Comparison of ENCODE assay signal across 27 mouse cellular contexts in the genomic region with DNA sequence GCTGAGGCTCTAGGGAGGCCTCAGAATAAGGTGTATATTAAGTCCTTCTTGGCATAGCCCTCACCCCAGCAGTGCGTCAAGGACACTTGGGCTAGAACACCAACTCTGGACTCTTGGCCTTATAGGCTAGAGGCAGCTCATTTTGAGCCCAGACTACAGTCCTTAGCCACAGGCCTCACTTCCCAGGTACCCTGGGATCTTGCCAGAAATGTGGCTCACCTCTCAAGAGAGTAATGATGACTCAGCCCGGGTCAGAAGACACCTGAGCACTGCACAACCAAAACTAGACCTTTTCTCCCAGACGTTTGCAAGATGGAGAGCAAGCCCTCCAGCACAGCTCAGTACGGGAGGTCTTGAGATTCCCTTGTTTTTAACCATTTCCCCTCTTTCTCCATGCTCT. TPM values are rescaled to one million over a fixed set of nuclear protein-coding genes. Genes with fewer than 3 reads are reported as not detected.
DNase-seq lines count a peak whose midpoint lies in the region.
"Had no signal": no experiment of that assay in that cellular context is flagged by ENCODE, and none has a peak within 500 bp of the region (broad histone marks: within the 10 kb centered on the region; RNA-seq: fewer than 3 reads in every experiment).

No protein-coding gene starts in this region.

- no peaks in the 10 kb centered on the region for H3K9me3 ChIP-seq in heart, embryonic 10.5 days
- H3K9me3 ChIP-seq: embryonic facial prominence, embryonic 12.5 days; forebrain, embryonic 10.5 days; forebrain, embryonic 15.5 days; G1E; hindbrain, embryonic 10.5 days; hindbrain, embryonic 15.5 days; limb, embryonic 13.5 days; liver, embryonic 12.5 days; neural tube, embryonic 15.5 days; stomach, embryonic 15.5 days had no signal

- H3K4me3 ChIP-seq in heart, embryonic 10.5 days, result no peak overlapping the region
- H3K4me3 ChIP-seq: embryonic facial prominence, embryonic 12.5 days; forebrain, embryonic 10.5 days; forebrain, embryonic 15.5 days; gastrocnemius, adult 2 months; hindbrain, embryonic 10.5 days; hindbrain, embryonic 15.5 days; limb, embryonic 13.5 days; liver, embryonic 12.5 days; neural tube, embryonic 15.5 days; stomach, embryonic 15.5 days had no signal

- DNase-seq in heart, adult 11 months, result peak; percentile 68
- DNase-seq in heart, embryonic 10.5 days (ENCODE audit: low spot score), result no peak
- peak; percentile 32 for DNase-seq in urinary bladder, postnatal 14 days (ENCODE audit: low spot score)
- no peak for DNase-seq in urinary bladder, postnatal 25 days (ENCODE audit: low spot score)
- peak; percentile 23 to 33 for DNase-seq in cerebellum, postnatal 10 days
- DNase-seq in gastrocnemius, adult 8-10 months (ENCODE audit: low spot score in 2 of 2), result no peak
- DNase-seq in spleen, postnatal 10 days (ENCODE audit: low spot score in 2 of 2), result no peak
- DNase-seq: adrenal gland, postnatal 10 days; embryo, embryonic 11 days; gastrocnemius, adult 2 months; heart, postnatal 14 days; kidney, adult 11 months; liver, postnatal 0 days; midbrain, embryonic 14.5 days; right cerebral cortex, postnatal 14 days had no signal

- 84% methylated on average over 4 of the region's 4 CpGs for WGBS in heart, embryonic 10.5 days

- H3K4me1 ChIP-seq in heart, embryonic 10.5 days, result 0 out of 2 replicates have a peak, but pooled peaks cover 6% of the 10 kb centered on the region
- H3K4me1 ChIP-seq: embryonic facial prominence, embryonic 12.5 days; forebrain, embryonic 10.5 days; forebrain, embryonic 15.5 days; hindbrain, embryonic 15.5 days; neural tube, embryonic 15.5 days; stomach, embryonic 15.5 days had no signal

- no peaks in the 10 kb centered on the region; the same call in 1 of the 2 replicates for H3K27me3 ChIP-seq in heart, embryonic 10.5 days (ENCODE audit: insufficient read depth, poor library complexity, severe bottlenecking)
- H3K27me3 ChIP-seq: embryonic facial prominence, embryonic 12.5 days; forebrain, embryonic 15.5 days; hindbrain, embryonic 15.5 days; limb, embryonic 13.5 days; neural tube, embryonic 15.5 days; stomach, embryonic 15.5 days had no signal

- no peak overlapping the region for H3K27ac ChIP-seq in heart, embryonic 10.5 days
- H3K27ac ChIP-seq: embryonic facial prominence, embryonic 12.5 days; forebrain, embryonic 10.5 days; forebrain, embryonic 15.5 days; gastrocnemius, adult 2 months; hindbrain, embryonic 10.5 days; hindbrain, embryonic 15.5 days; kidney, postnatal 0 days; limb, embryonic 13.5 days; liver, embryonic 12.5 days; macrophage; neural tube, embryonic 15.5 days; stomach, embryonic 15.5 days had no signal

- no peaks in the 10 kb centered on the region for H3K36me3 ChIP-seq in heart, embryonic 10.5 days
- H3K36me3 ChIP-seq: embryonic facial prominence, embryonic 12.5 days; forebrain, embryonic 10.5 days; forebrain, embryonic 15.5 days; G1E; hindbrain, embryonic 10.5 days; hindbrain, embryonic 15.5 days; limb, embryonic 13.5 days; liver, embryonic 12.5 days; neural tube, embryonic 15.5 days; stomach, embryonic 15.5 days had no signal

RNA-seq across cellular contexts. Expression of a gene that starts 52.9 kb away (rescaled TPM):
- polyA plus RNA-seq in heart, embryonic 10.5 days (2016; fragmentation: Nextera tagmentation; extraction: Ambion mirVana), result 9.0 and 10.9 TPM in 2 replicates
- 10 to 100 TPM; 23.9 to 45.4 (median 33.9) TPM for total RNA-seq in gastrocnemius, adult 8-10 months (2022)

Comparison
In these comparisons a context has a peak if more than half of its experiments do, and no peak if none do; other contexts are left out.
1. DNase-seq: peak in heart, adult 11 months (single experiment), urinary bladder, postnatal 14 days (single experiment) and cerebellum, postnatal 10 days (2 of 2); none in heart, embryonic 10.5 days (single experiment), urinary bladder, postnatal 25 days (single experiment), gastrocnemius, adult 8-10 months (0 of 2) and spleen, postnatal 10 days (0 of 2).